15 mouse cellular contexts compared by ENCODE assay signal in the genomic region with DNA sequence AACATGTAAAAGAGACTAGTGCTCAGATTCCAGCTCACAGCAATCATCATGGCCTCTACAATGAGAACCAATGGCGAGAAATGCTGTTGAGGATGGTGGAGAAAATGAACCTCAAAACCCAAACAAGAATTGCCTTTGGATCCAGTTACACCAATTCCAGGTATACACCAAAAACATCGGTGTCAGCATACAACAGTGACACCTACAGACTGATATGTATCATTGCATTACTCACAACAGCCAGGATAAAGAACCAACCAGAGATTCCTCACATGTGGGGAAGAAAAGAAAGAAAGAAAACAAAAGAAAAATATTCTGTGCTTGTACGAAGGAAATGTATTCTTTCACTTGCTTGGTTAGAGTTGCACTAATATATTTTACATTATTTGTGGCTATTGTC. TPM values are rescaled to one million over a fixed set of nuclear protein-coding genes. Genes with fewer than 3 reads are reported as not detected.
DNase-seq lines count a peak whose midpoint lies in the region; ATAC-seq and TF ChIP-seq lines count a peak whose summit lies in the region.
"Had no signal": no experiment of that assay in that cellular context is flagged by ENCODE, and none has a peak within 500 bp of the region (broad histone marks: within the 10 kb centered on the region; RNA-seq: fewer than 3 reads in every experiment).

No protein-coding gene starts in this region.

- DNase-seq in kidney, postnatal 0 days (ENCODE audit: low spot score) = peak; percentile 16
- no peak for DNase-seq in kidney, adult 11 months
- DNase-seq in CH12.LX (ENCODE audit: extremely low read depth) (peak; percentile 31), MEL (ENCODE audit: low read depth, low spot score) (peak; percentile 7)
- DNase-seq in embryonic facial prominence, embryonic 14.5 days (ENCODE audit: low spot score) = peak; percentile 2
- no peak for DNase-seq in frontal cortex, postnatal 10 days (ENCODE audit: low spot score in 2 of 2)
- no peak for DNase-seq in cerebellum, postnatal 14 days
- DNase-seq: adrenal gland, postnatal 14 days; cerebellum, adult 11-12 months; lung, postnatal 36 days; spleen, adult 18-20 months had no signal

- in situ Hi-C loops in CH12.LX (cut with MboI; ENCODE audit: low pct_ligation_motif_present, low pct_unique_long_range_greater_than_20kb, low sequenced_read_pairs) = no loop called here

- H3K4me1 ChIP-seq in kidney, postnatal 0 days (replicated peaks; ENCODE audit: insufficient read depth, low read length) = no peaks in the 10 kb centered on the region
- H3K4me1 ChIP-seq in CH12.LX (ENCODE audit: control insufficient read depth in 1 of 2, insufficient read depth in 2 of 2) (no peaks in the 10 kb centered on the region; a peak in 1 of 4 replicates), MEL (ENCODE audit: control insufficient read depth in 1 of 2, insufficient read depth in 2 of 2, low read length in 2 of 2) (no peaks in the 10 kb centered on the region)
- no peaks in the 10 kb centered on the region for H3K4me1 ChIP-seq in embryonic facial prominence, embryonic 14.5 days (ENCODE audit: control insufficient read depth, insufficient read depth, low read length)
- H3K4me1 ChIP-seq: kidney, embryonic 15.5 days; limb, embryonic 15.5 days had no signal

- peak; percentile 63 for TF ChIP-seq CTCF in kidney, postnatal 0 days (IDR thresholded peaks at IDR 0.05; ENCODE audit: low read depth)
- TF ChIP-seq CTCF in CH12.LX (conservative IDR thresholded peaks at IDR 0.05 in 1 of 2, IDR thresholded peaks at IDR 0.05 in 1 of 2; ENCODE audit: low read depth in 2 of 2, low read length in 2 of 2) = peak; percentile 22 to 48; a peak in 3 of 4 replicates
- peak in 2 of 3 experiments; percentile 16 to 39; a peak in 3 of 6 replicates for TF ChIP-seq CTCF in MEL (IDR thresholded peaks at IDR 0.05 in 2 of 3, conservative IDR thresholded peaks at IDR 0.05 in 1 of 3; ENCODE audit: control insufficient read depth in 1 of 3, insufficient read depth in 1 of 3, low read depth in 2 of 3, low read length in 3 of 3, poor library complexity in 1 of 3, severe bottlenecking in 1 of 3)

- H3K9me3 ChIP-seq in kidney, postnatal 0 days (replicated peaks; ENCODE audit: low read length) = no peaks in the 10 kb centered on the region
- no peaks in the 10 kb centered on the region for H3K9me3 ChIP-seq in CH12.LX (replicated peaks; ENCODE audit: low read length)
- no peaks in the 10 kb centered on the region for H3K9me3 ChIP-seq in MEL (replicated peaks; ENCODE audit: insufficient read depth, low read length)
- H3K9me3 ChIP-seq in embryonic facial prominence, embryonic 14.5 days (ENCODE audit: control insufficient read depth, low read length) = no peaks in the 10 kb centered on the region
- H3K9me3 ChIP-seq: kidney, embryonic 15.5 days; limb, embryonic 15.5 days had no signal

- TF ChIP-seq EP300 in CH12.LX (IDR thresholded peaks at IDR 0.05; ENCODE audit: low read length) = no peak
- no peak for TF ChIP-seq EP300 in MEL (IDR thresholded peaks at IDR 0.05; ENCODE audit: low read depth in 1 of 2, low read length in 2 of 2)

- H3K79me2 ChIP-seq in CH12.LX (replicated peaks; ENCODE audit: control insufficient read depth, extremely low read depth, insufficient read depth, poor library complexity, severe bottlenecking) (no peaks in the 10 kb centered on the region), MEL (ENCODE audit: control insufficient read depth, insufficient read depth, low read length, poor library complexity) (no peaks in the 10 kb centered on the region)

- no peaks in the 10 kb centered on the region for H3K27me3 ChIP-seq in kidney, postnatal 0 days (ENCODE audit: insufficient read depth, low read length)
- H3K27me3 ChIP-seq in CH12.LX (replicated peaks) (no peaks in the 10 kb centered on the region), MEL (ENCODE audit: control insufficient read depth in 1 of 2, insufficient read depth in 2 of 2, low read length in 2 of 2) (no peaks in the 10 kb centered on the region)
- no peaks in the 10 kb centered on the region for H3K27me3 ChIP-seq in embryonic facial prominence, embryonic 14.5 days (replicated peaks; ENCODE audit: control insufficient read depth, insufficient read depth, low read length)
- H3K27me3 ChIP-seq: kidney, embryonic 15.5 days; limb, embryonic 15.5 days had no signal

- H3K9ac ChIP-seq in kidney, postnatal 0 days (ENCODE audit: low read depth, low read length) = no peak overlapping the region
- H3K9ac ChIP-seq in CH12.LX (ENCODE audit: insufficient read depth, low read depth) (no peak overlapping the region), MEL (ENCODE audit: control insufficient read depth, low read depth, low read length, poor library complexity, severe bottlenecking) (no peak overlapping the region)
- no peak overlapping the region for H3K9ac ChIP-seq in embryonic facial prominence, embryonic 14.5 days (ENCODE audit: low read depth, low read length)
- H3K9ac ChIP-seq: kidney, embryonic 15.5 days; limb, embryonic 15.5 days had no signal

- ATAC-seq in kidney, postnatal 0 days (replicated peaks; ENCODE audit: low FRiP score, low read depth) = no peak
- ATAC-seq in embryonic facial prominence, embryonic 14.5 days (ENCODE audit: low read depth) = no peak

- no peak overlapping the region for H3K27ac ChIP-seq in kidney, postnatal 0 days
- no peak overlapping the region for H3K27ac ChIP-seq in CH12.LX (ENCODE audit: insufficient read depth, low read depth)
- no peak overlapping the region for H3K27ac ChIP-seq in MEL (ENCODE audit: control insufficient read depth, low read depth, low read length)
- H3K27ac ChIP-seq in embryonic facial prominence, embryonic 14.5 days (replicated peaks; ENCODE audit: low read depth, low read length) = no peak overlapping the region
- H3K27ac ChIP-seq: kidney, embryonic 15.5 days; limb, embryonic 15.5 days had no signal

- dilution Hi-C loops in CH12.LX (cut with MboI; ENCODE audit: extremely low pct_ligation_motif_present, extremely low pct_unique_long_range_greater_than_20kb, low sequenced_read_pairs) = no loop called here

- H3K36me3 ChIP-seq in kidney, postnatal 0 days (ENCODE audit: insufficient read depth, low read length) = no peaks in the 10 kb centered on the region
- H3K36me3 ChIP-seq in CH12.LX (replicated peaks in 1 of 2; ENCODE audit: control insufficient read depth in 1 of 2, insufficient read depth in 1 of 2, low read length in 1 of 2) = no peaks in the 10 kb centered on the region
- no peaks in the 10 kb centered on the region for H3K36me3 ChIP-seq in MEL (ENCODE audit: control insufficient read depth in 1 of 2, insufficient read depth in 2 of 2, low read length in 2 of 2)
- H3K36me3 ChIP-seq in embryonic facial prominence, embryonic 14.5 days (ENCODE audit: control insufficient read depth, insufficient read depth, low read length) = no peaks in the 10 kb centered on the region
- H3K36me3 ChIP-seq: kidney, embryonic 15.5 days; limb, embryonic 15.5 days had no signal

- no peak overlapping the region for H3K4me2 ChIP-seq in kidney, postnatal 0 days (ENCODE audit: low read length)
- no peak overlapping the region for H3K4me2 ChIP-seq in CH12.LX (ENCODE audit: insufficient read depth, low read depth, poor library complexity, severe bottlenecking)
- no peak overlapping the region for H3K4me2 ChIP-seq in embryonic facial prominence, embryonic 14.5 days (ENCODE audit: low read depth, low read length)
- H3K4me2 ChIP-seq: kidney, embryonic 15.5 days; limb, embryonic 15.5 days had no signal

- WGBS in kidney, postnatal 0 days = 22% methylated on average over 3 of the region's 3 CpGs
- 13% methylated on average over 3 of the region's 3 CpGs for WGBS in embryonic facial prominence, embryonic 14.5 days

- no peak for TF ChIP-seq POLR2A in CH12.LX (IDR thresholded peaks at IDR 0.05; ENCODE audit: low read depth, low read length)
- no peak for TF ChIP-seq POLR2A in MEL (IDR thresholded peaks at IDR 0.05; ENCODE audit: control insufficient read depth in 1 of 2, insufficient read depth in 1 of 2, low read depth in 1 of 2, low read length in 2 of 2, poor library complexity in 1 of 2)

- no peak overlapping the region for H3K4me3 ChIP-seq in kidney, postnatal 0 days (replicated peaks; ENCODE audit: low read depth, low read length)
- H3K4me3 ChIP-seq in CH12.LX (replicated peaks in 1 of 3; ENCODE audit: low read depth in 2 of 3, low read length in 2 of 3, poor library complexity in 1 of 3) (no peak overlapping the region), MEL (ENCODE audit: control insufficient read depth in 1 of 2, insufficient read depth in 1 of 2, low read depth in 2 of 2, low read length in 2 of 2) (no peak overlapping the region)
- H3K4me3 ChIP-seq in embryonic facial prominence, embryonic 14.5 days (ENCODE audit: low read depth, low read length) = no peak overlapping the region
- H3K4me3 ChIP-seq: kidney, embryonic 15.5 days; limb, embryonic 15.5 days had no signal

- TF ChIP-seq RAD21 in CH12.LX (IDR thresholded peaks at IDR 0.05; ENCODE audit: low read depth, low read length) (peak; percentile 39), MEL (IDR thresholded peaks at IDR 0.05; ENCODE audit: low read depth, low read length) (peak; percentile 29)

RNA-seq across cellular contexts. Expression of gene Lce1h, which starts 6.7 kb away (rescaled TPM):
- not detected in 2 replicates for polyA plus RNA-seq in kidney, postnatal 0 days (2015; fragmentation: Nextera tagmentation; extraction: Ambion mirVana)
- total RNA-seq in CH12.LX (2012; rRNA removed) (not detected in 2 replicates), CH12.LX (2014; rRNA removed) (not detected in 2 replicates), MEL (2012; rRNA removed) (not detected in 2 replicates)
- polyA plus RNA-seq in CH12.LX (2012; ENCODE audit: insufficient read length, low read depth) (not detected in 2 replicates), MEL (2012; ENCODE audit: insufficient read depth in 1 of 2, insufficient read length in 2 of 2, low read depth in 1 of 2, low replicate concordance in 2 of 2, missing spikeins in 1 of 2) (not detected)
- 0.25 TPM in 1 of 2 replicates, not detected in the other for polyA plus RNA-seq in embryonic facial prominence, embryonic 14.5 days (2014; fragmentation: Nextera tagmentation; extraction: Ambion mirVana)
- total RNA-seq: adrenal gland, postnatal 14 days; hematopoietic stem cell, adult 5-6 weeks had no signal
- polyA plus RNA-seq: kidney, embryonic 15.5 days; testis, adult 2 months had no signal

RNA-seq across cellular contexts. Expression of gene Lce1i, which starts 7.1 kb away (rescaled TPM):
- not detected in 2 replicates for polyA plus RNA-seq in kidney, postnatal 0 days (2015; fragmentation: Nextera tagmentation; extraction: Ambion mirVana)
- total RNA-seq in CH12.LX (2012; rRNA removed) = not detected in 2 replicates
- total RNA-seq in CH12.LX (2014; rRNA removed) = not detected in 2 replicates
- polyA plus RNA-seq in CH12.LX (2012; ENCODE audit: insufficient read length, low read depth) = not detected in 2 replicates
- total RNA-seq in MEL (2012; rRNA removed) = not detected in 2 replicates
- polyA plus RNA-seq in MEL (2012; ENCODE audit: insufficient read depth in 1 of 2, insufficient read length in 2 of 2, low read depth in 1 of 2, low replicate concordance in 2 of 2, missing spikeins in 1 of 2) = not detected
- polyA plus RNA-seq in embryonic facial prominence, embryonic 14.5 days (2014; fragmentation: Nextera tagmentation; extraction: Ambion mirVana) = 0.25 TPM in 1 of 2 replicates, not detected in the other
- total RNA-seq: adrenal gland, postnatal 14 days; hematopoietic stem cell, adult 5-6 weeks had no signal
- polyA plus RNA-seq: kidney, embryonic 15.5 days; testis, adult 2 months had no signal

RNA-seq across cellular contexts. Expression of gene Lce1j, which starts 18.7 kb away (rescaled TPM):
- not detected in 2 replicates for polyA plus RNA-seq in kidney, postnatal 0 days (2015; fragmentation: Nextera tagmentation; extraction: Ambion mirVana)
- total RNA-seq in CH12.LX (2012; rRNA removed) = not detected in 2 replicates
- not detected in 2 replicates for total RNA-seq in CH12.LX (2014; rRNA removed)
- not detected in 2 replicates for polyA plus RNA-seq in CH12.LX (2012; ENCODE audit: insufficient read length, low read depth)
- total RNA-seq in MEL (2012; rRNA removed) = not detected in 2 replicates
- not detected for polyA plus RNA-seq in MEL (2012; ENCODE audit: insufficient read depth in 1 of 2, insufficient read length in 2 of 2, low read depth in 1 of 2, low replicate concordance in 2 of 2, missing spikeins in 1 of 2)
- polyA plus RNA-seq in embryonic facial prominence, embryonic 14.5 days (2014; fragmentation: Nextera tagmentation; extraction: Ambion mirVana) = not detected in 2 replicates
- total RNA-seq: adrenal gland, postnatal 14 days; hematopoietic stem cell, adult 5-6 weeks had no signal
- polyA plus RNA-seq: kidney, embryonic 15.5 days; testis, adult 2 months had no signal

RNA-seq across cellular contexts. Expression of gene Lce1g, which starts 19.4 kb away (rescaled TPM):
- not detected in 2 replicates for polyA plus RNA-seq in kidney, postnatal 0 days (2015; fragmentation: Nextera tagmentation; extraction: Ambion mirVana)
- total RNA-seq in CH12.LX (2012; rRNA removed) (not detected in 2 replicates), CH12.LX (2014; rRNA removed) (not detected in 2 replicates), MEL (2012; rRNA removed) (not detected in 2 replicates)
- polyA plus RNA-seq in CH12.LX (2012; ENCODE audit: insufficient read length, low read depth) (not detected in 2 replicates), MEL (2012; ENCODE audit: insufficient read depth in 1 of 2, insufficient read length in 2 of 2, low read depth in 1 of 2, low replicate concordance in 2 of 2, missing spikeins in 1 of 2) (not detected)
- 0.25 TPM in 1 of 2 replicates, not detected in the other for polyA plus RNA-seq in embryonic facial prominence, embryonic 14.5 days (2014; fragmentation: Nextera tagmentation; extraction: Ambion mirVana)
- total RNA-seq: adrenal gland, postnatal 14 days; hematopoietic stem cell, adult 5-6 weeks had no signal
- polyA plus RNA-seq: kidney, embryonic 15.5 days; testis, adult 2 months had no signal

RNA-seq across cellular contexts. Expression of gene Gm38119, which starts 32.7 kb away (rescaled TPM):
- not detected in 2 replicates for polyA plus RNA-seq in kidney, postnatal 0 days (2015; fragmentation: Nextera tagmentation; extraction: Ambion mirVana)
- total RNA-seq in CH12.LX (2012; rRNA removed) (not detected in 2 replicates), CH12.LX (2014; rRNA removed) (not detected in 2 replicates), MEL (2012; rRNA removed) (not detected in 2 replicates)
- polyA plus RNA-seq in CH12.LX (2012; ENCODE audit: insufficient read length, low read depth) (not detected in 2 replicates), MEL (2012; ENCODE audit: insufficient read depth in 1 of 2, insufficient read length in 2 of 2, low read depth in 1 of 2, low replicate concordance in 2 of 2, missing spikeins in 1 of 2) (not detected)
- polyA plus RNA-seq in embryonic facial prominence, embryonic 14.5 days (2014; fragmentation: Nextera tagmentation; extraction: Ambion mirVana) = not detected in 2 replicates
- total RNA-seq: adrenal gland, postnatal 14 days; hematopoietic stem cell, adult 5-6 weeks had no signal
- polyA plus RNA-seq: kidney, embryonic 15.5 days; limb, embryonic 15.5 days; testis, adult 2 months had no signal

Comparison
In these comparisons a context has a peak if more than half of its experiments do, and no peak if none do; other contexts are left out.
1. DNase-seq: peak in kidney, postnatal 0 days (single experiment), CH12.LX (single experiment), MEL (single experiment) and embryonic facial prominence, embryonic 14.5 days (single experiment); none in kidney, adult 11 months (single experiment), frontal cortex, postnatal 10 days (0 of 2) and cerebellum, postnatal 14 days (0 of 2).
2. Peak in every context shown above with its lines, with median percentiles within 50 percentile points of each other: CTCF ChIP-seq.